Mouse (Mus musculus) kidney, postnatal 0 days (tissue): ENCODE results near the gene Pheta1. TPM values are rescaled to one million over a fixed set of nuclear protein-coding genes. Genes with fewer than 3 reads are reported as not detected.

ENCODE experiments used
- ATAC-seq: fragments of 200-750 bp; cut with Nextera tagmentation; replicated peaks from 2 replicates; pipeline ENCODE4 v1.8.0; 2017; ENCODE audit warnings: low read depth, moderate number of reproducible peaks, moderate TSS enrichment, moderate library complexity; ENCODE audit not compliant: low FRiP score
- DNase-seq: peaks from one replicate; pipeline ENCODE4 v3.0.0-alpha.2; 2016; ENCODE audit warnings: low spot score
- H3K27ac ChIP-seq: fragments of 300-500 bp; sonication (generic); 2 replicates; pipeline ENCODE4 v1.5.1; 2014; ENCODE audit warnings: mild to moderate bottlenecking
- H3K27me3 ChIP-seq: fragments of 300-500 bp; sonication (generic); 2 replicates; pipeline ENCODE4 v1.6.1; 2014; ENCODE audit warnings: low read length, mixed read lengths; ENCODE audit not compliant: insufficient read depth
- H3K36me3 ChIP-seq: fragments of 300-500 bp; sonication (generic); 2 replicates; pipeline ENCODE4 v1.6.1; 2014; ENCODE audit warnings: low read length, mixed read lengths; ENCODE audit not compliant: insufficient read depth
- H3K4me1 ChIP-seq: fragments of 300-500 bp; sonication (generic); replicated peaks from 2 replicates; pipeline ENCODE4 v1.6.1; 2014; ENCODE audit warnings: antibody characterized with exemption, low read length, mixed read lengths; ENCODE audit not compliant: insufficient read depth
- H3K4me2 ChIP-seq: fragments of 300-500 bp; sonication (generic); 2 replicates; pipeline ENCODE4 v1.6.1; 2014; ENCODE audit warnings: mild to moderate bottlenecking, low read length, moderate library complexity, mixed read lengths
- H3K4me3 ChIP-seq: fragments of 300-500 bp; sonication (generic); replicated peaks from 2 replicates; pipeline ENCODE4 v1.5.1; 2014; ENCODE audit warnings: low read depth, low read length
- H3K9ac ChIP-seq: fragments of 300-500 bp; sonication (generic); 2 replicates; pipeline ENCODE4 v1.6.1; 2014; ENCODE audit warnings: low read depth, low read length
- H3K9me3 ChIP-seq: fragments of 300-500 bp; sonication (generic); replicated peaks from 2 replicates; pipeline ENCODE4 v1.6.1; 2016; ENCODE audit warnings: low read length, inconsistent platforms, mixed read lengths
- CTCF ChIP-seq: IDR thresholded peaks from 2 replicates; pipeline ENCODE4 v1.5.1; 2016; ENCODE audit warnings: antibody characterized with exemption, low read depth, mild to moderate bottlenecking, moderate library complexity
- whole genome bisulfite sequencing: fragments of 180-500 bp; shearing (Covaris S2); extraction: QIAGEN DNeasy Blood & Tissue Kit; methylation state at CpG from one replicate; pipeline ENCODE4 v1.1.7; 2014; 5-methylcytosine and 5-hydroxymethylcytosine counted together
- polyA plus RNA-seq: library from polyadenylated mRNA; unstranded; fragments of >200 nt; fragmentation: Nextera tagmentation; extraction: Ambion mirVana; gene quantifications from 2 replicates; pipeline ENCODE4 v1.2.1, GENCODE M21; 2015

Pheta1 gene
- polyA plus RNA-seq: 25.7 and 26.7 TPM in 2 replicates

- peak within 1 kb of the TSS; percentile 93 for H3K4me3 ChIP-seq
- H3K27me3 ChIP-seq: no peaks in the 10 kb centered on the region; the same call in 1 of the 2 replicates
- TF ChIP-seq CTCF: 0 out of 2 replicates have a peak, but pooled peaks have one; percentile 8
- H3K4me2 ChIP-seq: peak within 1 kb of the TSS; percentile 65
- DNase-seq (peak; percentile 93), ATAC-seq (peak; percentile 87)
- H3K9ac ChIP-seq: peak within 1 kb of the TSS; percentile 78
- H3K36me3 ChIP-seq: peaks cover 17% of the 10 kb centered on the region
- H3K4me1 ChIP-seq: peaks cover 10% of the 10 kb centered on the region
- 0% methylated on average over 36 of the region's 42 CpGs for WGBS
- no peaks in the 10 kb centered on the region for H3K9me3 ChIP-seq
- peak within 1 kb of the TSS; percentile 77 for H3K27ac ChIP-seq
These were observed at the start of gene Pheta1 for GRCm38 (mm10) chr5:121848743-121849142. Gene Pheta1, plus strand, starts transcription at chr5:121848984.

DNA sequence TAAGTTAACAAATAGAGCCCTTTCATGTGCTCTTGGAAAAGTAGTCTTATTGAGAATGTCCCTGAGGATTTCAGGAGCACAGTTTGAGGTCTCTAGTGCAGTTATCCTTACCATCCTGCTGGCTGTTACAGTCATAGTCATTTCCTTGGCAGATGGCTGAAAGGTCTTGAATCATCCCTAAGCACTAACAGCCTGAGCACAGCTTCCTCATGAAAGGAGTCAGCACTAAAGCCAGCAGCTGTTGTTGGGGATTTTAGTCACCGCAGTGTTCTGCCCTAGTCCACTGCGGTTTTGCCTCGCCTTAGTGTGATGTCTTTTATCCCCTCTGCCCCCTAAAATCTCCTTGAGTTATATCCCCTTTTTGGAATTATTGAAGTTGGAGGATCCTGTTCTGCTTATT is 41.6 kb upstream of the Pheta1 start:
- Histone ChIP-seq H3K4me1 (no peaks in the 10 kb centered on the region; the same call in 1 of the 2 replicates), H3K27ac (no peak overlapping the region), H3K27me3 (no peaks in the 10 kb centered on the region), H3K9me3 (no peaks in the 10 kb centered on the region), H3K4me2 (no peak overlapping the region), H3K36me3 (peaks cover 40% of the 10 kb centered on the region), H3K9ac (no peak overlapping the region), H3K4me3 (no peak overlapping the region)
- 84% methylated on average over 3 of the region's 3 CpGs for WGBS
- ATAC-seq (no peak), DNase-seq (no peak)
- no peak for TF ChIP-seq CTCF

GRCm38 (mm10) chr5:121808202-121808601 is 40.6 kb upstream of the Pheta1 start:
- TF ChIP-seq CTCF: no peak
- no peak overlapping the region for H3K9ac ChIP-seq
- no peaks in the 10 kb centered on the region for H3K27me3 ChIP-seq
- DNase-seq: no peak
- H3K36me3 ChIP-seq: peaks cover 41% of the 10 kb centered on the region
- H3K27ac ChIP-seq: no peak overlapping the region
- no peaks in the 10 kb centered on the region for H3K9me3 ChIP-seq
- H3K4me2 ChIP-seq: no peak overlapping the region
- no peaks in the 10 kb centered on the region; the same call in 1 of the 2 replicates for H3K4me1 ChIP-seq
- no peak for ATAC-seq
- WGBS: 73% methylated on average over 2 of the region's 2 CpGs
- no peak overlapping the region for H3K4me3 ChIP-seq

GRCm38 (mm10) chr5:121809667-121810224 is 39.0 kb upstream of the Pheta1 start:
- ATAC-seq: no peak
- Histone ChIP-seq H3K4me3 (no peak overlapping the region), H3K4me1 (no peaks in the 10 kb centered on the region; the same call in 1 of the 2 replicates), H3K4me2 (no peak overlapping the region), H3K27me3 (no peaks in the 10 kb centered on the region), H3K27ac (no peak overlapping the region), H3K9ac (no peak overlapping the region), H3K36me3 (peaks cover 40% of the 10 kb centered on the region), H3K9me3 (no peaks in the 10 kb centered on the region)
- WGBS: 48% methylated on average over 5 of the region's 5 CpGs
- no peak for DNase-seq
- TF ChIP-seq CTCF: no peak

- 87% methylated on average over 17 of the region's 17 CpGs for WGBS
- H3K9ac ChIP-seq: no peak overlapping the region
- no peaks in the 10 kb centered on the region; the same call in 1 of the 2 replicates for H3K4me1 ChIP-seq
- H3K4me2 ChIP-seq: no peak overlapping the region
- ATAC-seq (no peak), DNase-seq (no peak)
- H3K4me3 ChIP-seq: no peak overlapping the region
- H3K9me3 ChIP-seq: no peaks in the 10 kb centered on the region
- TF ChIP-seq CTCF: no peak
- peaks cover 41% of the 10 kb centered on the region for H3K36me3 ChIP-seq
- H3K27ac ChIP-seq: no peak overlapping the region
- H3K27me3 ChIP-seq: no peaks in the 10 kb centered on the region
These were observed 38.2 kb upstream of the Pheta1 start for GRCm38 (mm10) chr5:121810331-121811151.

DNA sequence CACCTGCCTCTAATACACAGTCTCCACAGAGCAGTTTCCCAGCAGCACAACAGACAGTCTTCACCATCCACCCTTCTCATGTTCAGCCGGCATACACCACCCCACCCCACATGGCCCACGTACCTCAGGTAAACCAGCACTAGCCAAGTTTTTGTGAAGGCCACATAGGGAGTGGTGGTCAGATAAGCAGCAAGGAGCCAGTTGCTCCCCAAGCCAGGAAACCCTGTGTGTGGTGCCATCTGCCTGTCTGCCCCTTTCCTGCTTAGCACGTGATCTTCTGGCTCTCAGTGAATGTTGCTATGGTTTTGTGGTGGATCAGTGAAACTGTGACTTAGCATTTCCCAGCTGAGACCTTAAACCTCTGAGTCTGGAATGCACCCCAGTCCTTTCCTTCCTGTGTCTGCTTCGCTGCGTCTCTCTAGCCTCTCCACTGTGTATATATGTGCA is 37.3 kb upstream of the Pheta1 start:
- Histone ChIP-seq H3K4me3 (no peak overlapping the region), H3K9me3 (no peaks in the 10 kb centered on the region), H3K27ac (no peak overlapping the region), H3K36me3 (peaks cover 51% of the 10 kb centered on the region), H3K27me3 (no peaks in the 10 kb centered on the region), H3K4me1 (no peaks in the 10 kb centered on the region; the same call in 1 of the 2 replicates), H3K9ac (no peak overlapping the region), H3K4me2 (no peak overlapping the region)
- DNase-seq (no peak), ATAC-seq (no peak)
- TF ChIP-seq CTCF: no peak
- 79% methylated on average over 5 of the region's 5 CpGs for whole genome bisulfite sequencing
